Mouse (Mus musculus): ENCODE data around the gene Krtap3-2.

DNA sequence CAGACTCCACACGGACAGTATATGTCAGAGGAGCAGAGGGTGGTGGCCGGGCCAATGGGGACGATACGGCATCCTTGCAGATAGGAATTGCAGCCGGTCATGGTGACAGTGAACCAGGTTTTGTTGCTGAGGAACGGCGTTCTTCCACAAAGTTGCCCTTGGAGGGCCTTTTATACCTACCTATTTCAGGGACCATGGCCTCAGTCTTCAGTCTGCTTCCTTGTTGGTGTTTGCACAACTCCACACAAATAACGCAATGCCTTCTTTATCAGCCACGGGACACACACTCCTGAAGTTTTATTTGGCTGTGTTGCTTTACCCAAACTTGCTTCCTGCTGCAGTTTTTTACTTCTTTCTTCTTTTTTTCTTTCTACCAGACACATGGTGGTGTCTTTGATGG lies 2.7 kb upstream of the Krtap3-2 start, which contains the start of gene Gm11939:
- no peak for TF ChIP-seq GATA1 (IDR thresholded peaks at IDR 0.05; ENCODE audit: low read length)
- TF ChIP-seq TAL1 (IDR thresholded peaks at IDR 0.05; ENCODE audit: low read length) = no peak
